Mouse (Mus musculus) gastrocnemius, adult 2 months (tissue): ENCODE data around the gene Slc45a3. TPM values are rescaled to one million over a fixed set of nuclear protein-coding genes. Genes with fewer than 3 reads are reported as not detected.

Source experiments
- DNase-seq: peaks from one replicate; pipeline ENCODE4 v3.0.0; 2022
- H3K27ac ChIP-seq: fragments of 200-600 bp; 2 replicates; pipeline ENCODE4 v1.8.1; 2022; ENCODE audit warnings: mild to moderate bottlenecking
- H3K4me3 ChIP-seq: fragments of 200-600 bp; 2 replicates; pipeline ENCODE4 v1.8.1; 2022; ENCODE audit warnings: mild to moderate bottlenecking, moderate library complexity
- CTCF ChIP-seq: fragments of 200-600 bp; IDR thresholded peaks from 2 replicates; pipeline ENCODE4 v1.8.1; 2022; ENCODE audit warnings: antibody characterized with exemption, mild to moderate bottlenecking, moderate library complexity
- intact Hi-C: fragments of 180-260 bp; cut with DNase I; formaldehyde crosslinking; loops from one replicate; pipeline ENCODE4 v1.15.1; 2025
- total RNA-seq, 2 experiments: library from RNA; stranded (reverse); gene quantifications; 2 replicates each; pipeline ENCODE4 v1.2.3; 2021

The Slc45a3 gene
- total RNA-seq, 2 experiments from 2014 or later, result 0.84 to 1.4 TPM

DNA sequence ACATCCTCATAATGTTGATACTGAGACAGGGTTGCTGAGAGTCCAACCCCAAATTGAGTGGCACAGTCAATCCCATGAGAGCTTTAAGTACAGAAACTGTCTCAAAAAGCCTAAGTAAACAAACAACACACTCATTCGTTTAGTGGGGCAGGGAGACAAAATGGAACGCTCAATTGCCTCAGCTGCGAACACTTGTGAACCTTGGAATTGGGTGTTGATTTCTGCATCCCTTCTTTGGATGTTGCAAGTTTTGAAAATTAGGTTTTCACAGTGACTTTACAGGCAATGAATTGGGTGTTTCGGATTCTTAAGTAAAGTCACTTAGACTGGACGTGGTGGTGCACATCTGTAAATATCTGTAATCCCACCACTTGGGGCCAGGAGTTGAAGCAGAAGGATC is 44.0 kb downstream of the Slc45a3 start:
- DNase-seq, result no peak
- intact Hi-C loops, result no loop called here
- TF ChIP-seq CTCF, result no peak
- peak overlapping the region; percentile 100 for H3K27ac ChIP-seq
- H3K4me3 ChIP-seq, result peak overlapping the region; percentile 84

DNA sequence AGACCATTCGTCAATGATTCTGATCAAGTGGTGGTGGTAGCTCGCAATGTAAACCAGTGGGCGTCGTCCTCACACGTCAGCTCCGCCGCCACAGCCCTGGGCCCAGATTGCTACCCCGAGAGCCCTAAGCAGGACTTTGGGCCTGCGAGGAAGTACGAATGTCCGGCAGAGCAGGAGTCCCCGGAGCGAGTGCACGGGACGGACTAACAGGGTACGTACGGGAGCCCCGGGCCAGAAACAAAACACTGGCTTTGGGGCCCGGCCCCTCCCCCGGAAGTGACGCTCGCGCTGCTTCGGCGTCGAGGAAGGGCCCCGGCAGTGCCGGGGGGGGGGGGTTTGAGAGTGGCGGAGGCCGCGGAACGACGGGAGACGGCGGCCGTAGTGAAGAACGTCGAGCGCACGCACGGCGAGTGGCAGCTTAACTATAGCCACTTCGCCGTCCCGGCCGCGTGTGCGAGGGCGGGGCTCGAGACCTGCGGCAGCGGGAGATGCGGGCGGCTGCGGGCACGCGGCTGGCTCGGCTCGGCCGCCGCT is 44.6 kb downstream of the Slc45a3 start, which contains the start of gene Elk4:
TSS of gene Elk4 (plus strand) at position 326 of the 534 bp plus-strand sequence.
- intact Hi-C loops, result no loop called here
- H3K27ac ChIP-seq, result peak within 1 kb of the TSS; percentile 100
- TF ChIP-seq CTCF, result no peak

DNA sequence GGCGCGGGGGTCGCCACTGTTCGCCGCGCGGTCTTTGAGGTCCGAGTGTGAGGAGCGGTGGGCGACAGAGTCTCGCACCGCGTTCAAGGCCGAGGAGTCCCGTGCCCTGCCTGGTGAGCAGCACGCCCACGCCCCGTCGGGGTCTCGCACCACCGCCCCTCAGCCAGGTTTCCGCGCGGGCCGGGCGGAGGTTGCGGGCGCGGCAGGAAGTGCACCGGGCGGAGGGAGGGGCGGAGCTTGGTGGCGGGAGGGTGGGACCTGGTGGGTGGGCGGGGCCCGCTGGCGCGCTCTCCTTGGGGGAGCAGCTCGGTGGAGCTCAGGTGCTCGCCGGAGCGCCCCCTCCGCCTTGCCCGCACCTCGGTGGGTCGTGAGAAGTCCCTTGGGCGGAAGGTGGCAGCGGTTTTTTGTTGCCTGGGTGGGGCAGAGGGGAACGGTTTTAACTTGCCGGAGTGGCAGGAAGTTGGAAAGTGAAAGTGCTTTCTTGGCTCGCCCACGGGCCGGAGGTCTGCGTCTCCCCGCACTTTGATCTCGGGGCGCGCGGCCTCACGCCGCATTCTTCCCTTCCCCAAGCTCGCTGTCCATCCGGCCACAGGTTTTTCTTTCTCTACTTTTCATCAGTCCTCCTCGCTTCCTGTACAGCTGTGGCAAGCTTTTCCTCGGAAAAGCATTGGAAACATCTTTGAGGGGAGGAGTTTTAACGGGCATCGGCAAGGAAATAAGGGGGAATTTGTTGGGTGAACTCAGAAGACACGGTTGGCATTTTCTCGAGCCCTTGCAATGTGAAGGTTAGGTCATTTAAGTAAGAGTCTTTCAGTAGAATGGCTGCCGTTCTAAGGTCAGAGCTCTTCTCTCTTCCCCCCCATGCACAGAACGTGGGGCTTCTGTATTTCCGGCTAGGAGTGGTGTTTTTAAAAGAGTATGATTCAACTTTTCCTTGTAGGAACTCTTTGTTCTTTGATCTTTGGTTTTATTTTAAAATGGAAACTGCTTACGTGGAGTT is 45.4 kb downstream of the Slc45a3 start:
- Histone ChIP-seq H3K27ac (peak overlapping the region; percentile 100), H3K4me3 (peak overlapping the region; percentile 84)
- DNase-seq, result peak; percentile 94
- no peak; the same call in 1 of the 2 replicates for TF ChIP-seq CTCF
- intact Hi-C loops, result no loop called here

More for the DNA sequence above, 44.6 kb downstream of the Slc45a3 start, which contains the start of gene Elk4:
- peak; percentile 97 for DNase-seq
- peak within 1 kb of the TSS; percentile 84 for H3K4me3 ChIP-seq

DNA sequence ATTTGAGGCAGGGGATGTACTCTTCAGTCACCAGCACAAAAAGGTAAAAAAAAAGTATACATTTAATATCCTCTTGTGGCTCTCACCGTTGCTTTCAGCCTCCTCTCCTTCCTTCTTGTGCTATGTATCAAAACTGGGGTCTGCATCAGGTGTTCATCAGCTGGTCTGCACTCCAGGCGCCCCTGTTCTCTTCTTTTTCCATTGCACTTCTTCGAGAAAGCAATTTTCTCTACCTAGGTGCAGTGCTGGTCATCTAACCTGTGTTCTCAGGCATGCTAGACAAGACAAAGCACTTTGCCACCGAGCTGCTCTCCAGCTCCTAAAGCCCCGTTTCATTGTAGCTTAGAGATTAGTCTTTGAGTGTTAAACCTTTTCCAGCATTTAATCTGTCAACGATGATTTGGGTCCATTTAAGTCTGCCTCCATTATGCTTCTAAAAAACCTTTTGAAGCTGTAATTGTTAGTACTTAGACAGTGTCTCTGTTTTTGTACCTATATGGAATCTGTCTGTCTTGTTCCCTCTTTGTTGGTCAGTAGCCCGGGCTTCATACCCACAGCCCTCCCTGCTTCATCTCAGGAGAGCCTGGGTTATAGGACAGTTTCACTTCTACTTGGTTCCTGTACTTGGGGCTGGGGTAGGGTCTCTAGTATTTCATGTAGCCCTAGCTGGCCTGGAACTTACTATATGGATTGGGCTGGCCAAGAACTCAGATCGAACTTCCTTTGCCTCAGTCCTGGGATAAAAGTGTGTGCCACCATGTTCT is 46.3 kb downstream of the Slc45a3 start:
- Histone ChIP-seq H3K4me3 (peak overlapping the region; percentile 84), H3K27ac (peak overlapping the region; percentile 100)
- intact Hi-C loops, result no loop called here
- DNase-seq, result no peak
- no peak for TF ChIP-seq CTCF

DNA sequence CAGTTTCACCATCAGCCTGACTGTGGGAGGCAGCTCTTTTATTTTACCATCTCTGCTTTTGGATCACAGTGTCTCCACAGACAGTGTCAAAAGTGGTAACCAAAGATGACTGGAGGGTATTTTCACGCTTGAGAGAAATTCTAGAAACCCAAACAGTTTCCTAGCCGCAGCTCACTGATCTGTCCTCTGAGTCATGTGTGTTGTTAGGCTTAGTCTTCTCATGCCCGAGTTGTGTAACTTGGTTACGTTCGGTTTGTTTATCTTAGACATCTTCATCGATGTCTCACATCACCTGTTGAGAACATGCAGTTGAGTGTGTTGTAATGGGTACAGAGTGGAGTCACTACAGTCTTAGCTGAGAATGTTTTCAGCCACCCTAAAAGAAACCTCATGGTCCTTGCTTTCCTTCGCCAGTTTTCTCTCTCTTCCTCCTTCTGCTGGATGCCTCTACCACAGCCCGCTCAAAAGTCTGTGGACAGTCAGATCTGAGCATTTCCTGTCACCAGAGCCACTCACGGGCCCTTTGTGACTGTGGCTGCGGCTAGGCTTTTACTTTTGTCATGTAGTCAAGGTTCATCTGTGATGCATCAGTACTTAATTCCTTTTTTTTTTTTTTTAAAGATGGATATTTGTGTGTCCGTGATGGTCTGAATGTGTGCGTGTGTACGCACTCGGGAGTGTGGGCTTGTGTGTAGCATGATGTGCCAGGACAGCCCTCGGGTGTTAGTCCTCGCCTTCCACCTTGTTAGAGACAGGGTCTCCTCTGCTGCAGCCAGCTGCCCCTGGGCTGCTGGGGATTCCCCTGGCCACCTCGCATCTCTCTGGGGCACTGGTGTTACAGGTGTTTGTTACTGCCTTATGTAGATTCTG is 48.1 kb downstream of the Slc45a3 start:
- no peak for DNase-seq
- TF ChIP-seq CTCF, result no peak
- intact Hi-C loops, result no loop called here
- H3K27ac ChIP-seq, result peak overlapping the region; percentile 78
- H3K4me3 ChIP-seq, result peak overlapping the region; percentile 39

DNA sequence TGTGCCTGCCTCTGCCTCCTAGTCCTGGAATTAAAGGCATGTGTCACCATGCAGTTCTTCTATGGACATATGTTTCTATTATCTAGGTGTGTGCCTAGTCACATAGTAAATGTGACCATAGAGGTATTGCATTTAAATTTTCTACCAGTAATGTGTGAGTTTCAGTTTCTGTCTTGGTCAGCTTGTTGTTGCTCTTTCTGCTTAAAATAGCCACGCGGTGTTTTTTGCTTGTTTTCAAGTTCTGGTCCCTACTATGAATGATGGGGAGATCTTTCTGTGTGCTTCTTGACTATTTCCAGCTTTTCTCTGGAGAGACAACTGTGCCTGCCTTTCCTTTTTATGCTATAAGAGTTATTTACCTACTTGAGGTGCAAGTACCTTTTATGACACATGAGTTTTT is 49.0 kb downstream of the Slc45a3 start:
- H3K4me3 ChIP-seq, result peak overlapping the region; percentile 23; the same call in 1 of the 2 replicates
- TF ChIP-seq CTCF, result no peak
- DNase-seq, result no peak
- peak overlapping the region; percentile 78 for H3K27ac ChIP-seq
- intact Hi-C loops, result no loop called here

DNA sequence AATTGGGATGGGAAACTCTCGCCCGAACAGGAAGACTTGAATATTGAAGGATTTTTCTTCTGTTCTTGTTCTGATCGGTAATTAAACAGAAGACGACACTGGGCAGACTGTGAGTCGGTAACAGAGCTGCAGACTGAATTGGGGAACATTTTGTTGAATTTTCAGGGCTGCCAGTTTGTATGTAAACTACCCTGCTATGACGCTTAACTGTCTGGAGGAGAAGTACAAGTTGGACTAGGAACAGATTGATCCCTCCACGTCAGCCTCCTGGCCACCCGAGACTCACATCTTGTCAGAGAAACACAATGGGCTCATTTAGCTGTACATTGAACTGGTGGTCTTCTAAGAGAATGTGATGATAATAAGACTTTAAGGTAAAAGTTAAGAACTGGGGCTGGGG is 50.1 kb downstream of the Slc45a3 start:
- Histone ChIP-seq H3K27ac (no peak overlapping the region; the same call in 1 of the 2 replicates), H3K4me3 (no peak overlapping the region)
- no peak for TF ChIP-seq CTCF
- intact Hi-C loops, result no loop called here
- DNase-seq, result no peak

DNA sequence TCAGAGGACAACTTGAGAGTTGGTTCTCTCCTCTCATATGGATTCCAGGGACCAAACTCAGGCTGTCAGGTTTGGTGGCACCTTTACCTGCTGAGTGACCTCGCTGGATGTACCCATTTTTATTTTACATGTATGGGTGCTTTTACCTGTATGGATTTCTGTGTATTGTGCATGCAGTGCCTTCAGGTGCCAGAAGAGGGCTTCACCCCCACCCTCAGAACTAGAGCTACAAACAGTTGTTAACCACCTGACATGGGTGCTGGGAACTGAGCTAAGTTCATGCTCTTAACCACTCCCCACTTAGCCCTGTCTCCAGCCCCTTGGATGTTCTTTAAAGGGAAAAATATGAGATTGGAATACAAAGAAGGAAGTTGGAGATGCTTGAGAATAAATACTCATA is 52.0 kb downstream of the Slc45a3 start:
- DNase-seq, result no peak
- Histone ChIP-seq H3K27ac (no peak overlapping the region), H3K4me3 (no peak overlapping the region)
- peak; percentile 29 for TF ChIP-seq CTCF
- intact Hi-C loops, result no loop called here

DNA sequence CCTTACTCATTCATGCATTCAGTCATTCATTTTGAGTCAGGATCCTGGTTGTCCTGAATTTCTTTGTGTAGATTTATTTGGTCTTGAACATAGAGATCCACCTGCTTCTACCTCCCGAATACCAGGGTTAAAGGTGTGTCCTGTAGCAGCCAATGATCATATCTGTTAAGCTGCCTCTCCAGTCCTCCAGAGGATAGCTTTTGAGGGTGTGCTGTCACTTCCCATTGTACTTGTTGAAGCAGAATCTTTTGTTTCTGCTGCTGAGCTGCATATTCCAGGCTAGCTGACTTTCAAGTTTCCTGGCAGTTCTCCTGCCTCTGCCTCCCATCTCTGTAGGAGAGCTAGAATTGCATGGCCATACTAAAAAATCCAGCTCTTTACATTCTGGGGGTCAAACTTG is 53.9 kb downstream of the Slc45a3 start:
- DNase-seq, result no peak
- intact Hi-C loops, result no loop called here
- H3K4me3 ChIP-seq, result no peak overlapping the region
- H3K27ac ChIP-seq, result no peak overlapping the region
- TF ChIP-seq CTCF, result no peak

DNA sequence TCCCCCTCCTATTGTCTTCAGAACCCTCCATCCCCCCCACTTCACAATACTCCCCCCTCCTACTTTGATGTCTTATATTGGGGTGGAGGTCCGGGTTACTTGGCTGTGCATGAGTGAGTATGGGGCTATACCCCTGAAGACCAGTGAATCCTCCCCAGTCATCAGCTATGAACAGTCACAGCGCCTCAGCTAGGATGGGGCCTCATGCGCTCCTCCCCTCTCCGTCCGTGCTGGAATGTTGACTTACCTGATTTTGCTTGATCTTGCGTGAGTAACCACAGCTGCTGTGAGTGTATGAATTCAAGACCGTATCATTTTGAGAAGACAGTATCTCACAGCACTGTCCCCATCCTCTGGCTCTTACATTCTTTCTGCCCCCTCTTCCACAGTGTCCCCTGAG is 57.1 kb downstream of the Slc45a3 start:
- no peak overlapping the region for H3K27ac ChIP-seq
- DNase-seq, result no peak
- TF ChIP-seq CTCF, result no peak
- H3K4me3 ChIP-seq, result no peak overlapping the region
- intact Hi-C loops, result no loop called here

DNA sequence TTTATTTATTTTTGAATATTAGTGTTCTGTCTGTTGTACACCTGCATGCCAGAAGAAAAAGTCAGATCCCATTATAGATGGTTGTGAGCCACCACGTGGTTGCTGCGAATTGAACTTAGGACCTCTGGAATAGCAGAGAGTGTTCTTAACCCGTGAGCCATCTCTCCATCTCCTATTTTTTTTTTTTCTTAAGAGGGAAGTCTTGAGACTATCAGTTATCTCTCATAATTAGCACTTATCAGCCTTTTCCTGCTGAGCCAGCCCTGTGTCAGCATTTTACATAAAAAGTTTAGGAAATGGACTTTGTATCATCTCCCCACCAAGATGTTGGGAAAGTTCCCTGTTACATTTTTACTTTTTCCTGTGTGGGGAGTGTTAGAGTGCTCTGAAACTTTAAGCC is 59.3 kb downstream of the Slc45a3 start:
- intact Hi-C loops, result no loop called here
- TF ChIP-seq CTCF, result no peak
- Histone ChIP-seq H3K4me3 (no peak overlapping the region), H3K27ac (no peak overlapping the region)
- DNase-seq, result no peak
